Mouse (Mus musculus) MEL (cell line): Measurements from ENCODE around the gene Zfp637. TPM values are rescaled to one million over a fixed set of nuclear protein-coding genes. Genes with fewer than 3 reads are reported as not detected.

Experiments used
- DNase-seq: peaks from one replicate; pipeline ENCODE4 v3.0.0; 2011; ENCODE audit warnings: low read depth, low spot score
- H3K27ac ChIP-seq: 2 replicates; pipeline ENCODE4 v1.5.1; 2012; ENCODE audit warnings: low read depth, mild to moderate bottlenecking, control low read depth, low read length, moderate library complexity; ENCODE audit not compliant: control insufficient read depth
- H3K27me3 ChIP-seq, 2 experiments: fragments of 150-350 bp in 1 of 2; sonication (generic) in 1 of 2; 2 replicates each; pipeline ENCODE4 v1.6.1; 2012; ENCODE audit warnings: low read length in 2 of 2, mild to moderate bottlenecking in 2 of 2, improper control_type of control experiment in 1 of 2, moderate library complexity in 1 of 2; ENCODE audit not compliant: insufficient read depth in 2 of 2, control insufficient read depth in 1 of 2
- H3K36me3 ChIP-seq, 2 experiments: 2 replicates each; pipeline ENCODE4 v1.6.1; 2012 to 2014; ENCODE audit warnings: low read length in 2 of 2, improper control_type of control experiment in 1 of 2, inconsistent platforms in 1 of 2, mild to moderate bottlenecking in 1 of 2; ENCODE audit not compliant: insufficient read depth in 2 of 2, control insufficient read depth in 1 of 2
- H3K4me1 ChIP-seq, 2 experiments: fragments of 150-350 bp in 1 of 2; sonication (generic) in 1 of 2; 2 replicates each; pipeline ENCODE4 v1.6.1; 2012; ENCODE audit warnings: low read length in 2 of 2, improper control_type of control experiment in 1 of 2, mild to moderate bottlenecking in 1 of 2; ENCODE audit not compliant: insufficient read depth in 2 of 2, control insufficient read depth in 1 of 2
- H3K4me3 ChIP-seq, 2 experiments: fragments of 150-350 bp in 1 of 2; sonication (generic) in 1 of 2; 2 replicates each; pipeline ENCODE4 v1.5.1; 2012; ENCODE audit warnings: low read depth in 2 of 2, low read length in 2 of 2, mild to moderate bottlenecking in 2 of 2, moderate library complexity in 2 of 2, control low read depth in 1 of 2, improper control_type of control experiment in 1 of 2; ENCODE audit not compliant: control insufficient read depth in 1 of 2, insufficient read depth in 1 of 2
- H3K79me2 ChIP-seq: 2 replicates; pipeline ENCODE4 v1.6.1; 2012; ENCODE audit warnings: mild to moderate bottlenecking, low read length, moderate library complexity; ENCODE audit not compliant: control insufficient read depth, poor library complexity, insufficient read depth
- H3K9ac ChIP-seq: 2 replicates; pipeline ENCODE4 v1.6.1; 2012; ENCODE audit warnings: low read depth, mild to moderate bottlenecking, control low read depth, low read length, moderate library complexity; ENCODE audit not compliant: control insufficient read depth, poor library complexity, severe bottlenecking
- H3K9me3 ChIP-seq: fragments of 150-350 bp; sonication (generic); replicated peaks from 2 replicates; pipeline ENCODE4 v1.6.1; 2012; ENCODE audit warnings: mild to moderate bottlenecking, low read length, improper control_type of control experiment, moderate library complexity; ENCODE audit not compliant: insufficient read depth
- BHLHE40 ChIP-seq: IDR thresholded peaks from 2 replicates; pipeline ENCODE4 v1.6.1; 2012; ENCODE audit warnings: low read depth, mild to moderate bottlenecking, inconsistent platforms, low read length, improper control_type of control experiment, borderline replicate concordance
- CHD1 ChIP-seq: IDR thresholded peaks from 2 replicates; pipeline ENCODE4 v1.6.1; 2012; ENCODE audit warnings: low read depth, mild to moderate bottlenecking, inconsistent platforms, low read length, improper control_type of control experiment
- CTCF ChIP-seq, 3 experiments: IDR thresholded peaks in 2 of 3; conservative IDR thresholded peaks in 1 of 3; 2 replicates each; pipeline ENCODE4 v1.5.1; 2011 to 2012; ENCODE audit warnings: low read length in 3 of 3, low read depth in 2 of 3, mild to moderate bottlenecking in 2 of 3, improper control_type of control experiment in 1 of 3, inconsistent platforms in 1 of 3, mixed read lengths in 1 of 3, moderate library complexity in 1 of 3; ENCODE audit not compliant: control insufficient read depth in 1 of 3, insufficient read depth in 1 of 3, poor library complexity in 1 of 3, severe bottlenecking in 1 of 3
- E2F4 ChIP-seq: IDR thresholded peaks from 2 replicates; pipeline ENCODE4 v1.6.1; 2011; ENCODE audit warnings: low read depth, low read length, improper control_type of control experiment, borderline replicate concordance
- ETS1 ChIP-seq: IDR thresholded peaks from 2 replicates; pipeline ENCODE4 v1.6.1; 2012; ENCODE audit warnings: low read depth, mild to moderate bottlenecking, inconsistent platforms, low read length, improper control_type of control experiment, moderate library complexity
- GABPA ChIP-seq: IDR thresholded peaks from 2 replicates; pipeline ENCODE4 v1.6.1; 2012; ENCODE audit warnings: low read depth, mild to moderate bottlenecking, inconsistent platforms, low read length, improper control_type of control experiment, moderate library complexity
- HCFC1 ChIP-seq: IDR thresholded peaks from 2 replicates; pipeline ENCODE4 v1.6.1; 2012; ENCODE audit warnings: low read depth, mild to moderate bottlenecking, inconsistent platforms, low read length, improper control_type of control experiment, moderate library complexity
- JUND ChIP-seq: IDR thresholded peaks from 2 replicates; pipeline ENCODE4 v1.6.1; 2011; ENCODE audit warnings: low read depth, mild to moderate bottlenecking, improper control_type of control experiment, low read length
- MAX ChIP-seq: IDR thresholded peaks from 2 replicates; pipeline ENCODE4 v1.6.1; 2011; ENCODE audit warnings: low read length, improper control_type of control experiment
- MEF2A ChIP-seq: IDR thresholded peaks from 2 replicates; pipeline ENCODE4 v1.6.1; 2014; ENCODE audit warnings: low read depth, mild to moderate bottlenecking, inconsistent platforms, low read length, improper control_type of control experiment; ENCODE audit not compliant: poor library complexity, insufficient replicate concordance, severe bottlenecking; ENCODE audit errors: extremely low read depth
- MYC ChIP-seq: IDR thresholded peaks from 2 replicates; pipeline ENCODE4 v1.6.1; 2011; ENCODE audit warnings: low read depth, mild to moderate bottlenecking, low read length, improper control_type of control experiment, moderate library complexity
- NELFE ChIP-seq: IDR thresholded peaks from 2 replicates; pipeline ENCODE4 v1.6.1; 2011; ENCODE audit warnings: low read depth, low read length, improper control_type of control experiment
- NRF1 ChIP-seq: IDR thresholded peaks from 2 replicates; pipeline ENCODE4 v1.6.1; 2014; ENCODE audit warnings: low read depth, mild to moderate bottlenecking, inconsistent platforms, low read length, improper control_type of control experiment, moderate library complexity; ENCODE audit not compliant: poor library complexity, insufficient read depth, severe bottlenecking
- POLR2AphosphoS5 ChIP-seq: IDR thresholded peaks from 2 replicates; pipeline ENCODE4 v1.6.1; 2012; ENCODE audit warnings: low read depth, borderline replicate concordance, mild to moderate bottlenecking, inconsistent platforms, low read length, moderate library complexity, mixed read lengths
- RAD21 ChIP-seq: IDR thresholded peaks from 2 replicates; pipeline ENCODE4 v1.6.1; 2011; ENCODE audit warnings: mild to moderate bottlenecking, low read depth, low read length, improper control_type of control experiment
- RCOR1 ChIP-seq: IDR thresholded peaks from 2 replicates; pipeline ENCODE4 v1.6.1; 2012; ENCODE audit warnings: low read depth, mild to moderate bottlenecking, inconsistent platforms, low read length, improper control_type of control experiment
- SIN3A ChIP-seq: IDR thresholded peaks from 2 replicates; pipeline ENCODE4 v1.6.1; 2012; ENCODE audit warnings: low read length, improper control_type of control experiment, inconsistent platforms
- SMC3 ChIP-seq: IDR thresholded peaks from 2 replicates; pipeline ENCODE4 v1.6.1; 2011; ENCODE audit warnings: low read depth, low read length, improper control_type of control experiment
- TAL1 ChIP-seq: IDR thresholded peaks from 2 replicates; pipeline ENCODE4 v1.6.1; 2012; ENCODE audit warnings: mild to moderate bottlenecking, inconsistent platforms, low read length, moderate library complexity, mixed read lengths
- TBP ChIP-seq: IDR thresholded peaks from 2 replicates; pipeline ENCODE4 v1.8.0; 2011; ENCODE audit warnings: low read depth, low read length, improper control_type of control experiment
- UBTF ChIP-seq: IDR thresholded peaks from 2 replicates; pipeline ENCODE4 v1.6.1; 2012; ENCODE audit warnings: low read depth, mild to moderate bottlenecking, inconsistent platforms, low read length, improper control_type of control experiment, moderate library complexity, borderline replicate concordance; ENCODE audit not compliant: insufficient read depth
- USF2 ChIP-seq, 2 experiments: IDR thresholded peaks; 2 replicates each; pipeline ENCODE4 v1.6.1; 2011 to 2012; ENCODE audit warnings: improper control_type of control experiment in 2 of 2, low read length in 2 of 2, borderline replicate concordance in 1 of 2, inconsistent platforms in 1 of 2, low read depth in 1 of 2, mild to moderate bottlenecking in 1 of 2; ENCODE audit not compliant: insufficient read depth in 1 of 2
- ZC3H11A ChIP-seq: IDR thresholded peaks from 2 replicates; pipeline ENCODE4 v1.6.1; 2012; ENCODE audit warnings: low read depth, mild to moderate bottlenecking, inconsistent platforms, low read length, improper control_type of control experiment
- ZMIZ1 ChIP-seq: IDR thresholded peaks from 2 replicates; pipeline ENCODE4 v1.6.1; 2012; ENCODE audit warnings: low read depth, mild to moderate bottlenecking, inconsistent platforms, low read length, improper control_type of control experiment, moderate library complexity
- ZNF384 ChIP-seq: IDR thresholded peaks from 2 replicates; pipeline ENCODE4 v1.6.1; 2012; ENCODE audit warnings: low read depth, mild to moderate bottlenecking, inconsistent platforms, low read length, improper control_type of control experiment
- polyA plus RNA-seq, 2 experiments: library from polyadenylated mRNA; stranded (reverse) in 1 of 2; unstranded in 1 of 2; fragments of >175 nt in 1 of 2; fragments of >200 nt in 1 of 2; gene quantifications; 2 replicates each; pipeline versions ENCODE4 v1.2.1 to v1.2.4; 2012; ENCODE audit warnings: low replicate concordance in 2 of 2, low read depth in 1 of 2; ENCODE audit not compliant: insufficient read length in 2 of 2, insufficient read depth in 1 of 2, missing spikeins in 1 of 2
- total RNA-seq: library from RNA; depleted of rRNA; stranded (reverse); fragments of 300-350 nt; gene quantifications from 2 replicates; pipeline ENCODE4 v1.2.3, GENCODE M21; 2012

Gene Zfp637
- total and polyA plus RNA-seq, 3 experiments = 52.4 to 53.8 TPM; not detected in 1

DNA sequence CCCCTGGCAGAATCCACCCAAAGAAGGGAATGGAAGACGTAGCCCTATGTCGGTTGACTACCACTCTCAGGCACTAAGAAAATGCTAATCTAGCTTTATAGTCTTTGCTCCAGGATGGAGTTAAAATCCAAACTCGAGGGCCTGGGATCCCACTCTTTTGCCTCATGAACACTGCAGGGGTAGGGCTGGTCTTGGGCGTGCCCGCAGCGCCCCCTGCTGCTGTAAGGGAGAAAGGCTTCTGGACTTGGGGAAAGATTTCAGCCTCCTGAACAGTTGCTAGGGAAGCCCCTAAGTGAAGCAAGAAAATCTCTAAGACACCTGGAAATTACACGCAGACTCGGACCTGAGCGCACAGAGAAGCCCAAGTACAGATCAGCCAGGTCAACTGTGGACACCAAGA lies 12.7 kb upstream of the Zfp637 start:
- H3K27me3 ChIP-seq = peaks cover 0 to 3% of the 10 kb centered on the region in 2 experiments; a peak in 3 of 4 replicates
- H3K4me3 ChIP-seq = no peak overlapping the region
- H3K4me1 ChIP-seq = no peaks in the 10 kb centered on the region
- no peaks in the 10 kb centered on the region for H3K79me2 ChIP-seq
- TF ChIP-seq RCOR1 = no peak
- peak; percentile 73 for TF ChIP-seq RAD21
- peak; percentile 12; the same call in 1 of the 2 replicates for TF ChIP-seq ZC3H11A
- peak; percentile 84 to 94 (median 87) for TF ChIP-seq CTCF (IDR thresholded peaks at IDR 0.05 in 2 of 3, conservative IDR thresholded peaks at IDR 0.05 in 1 of 3; ENCODE audit: control insufficient read depth in 1 of 3, insufficient read depth in 1 of 3, low read depth in 2 of 3, low read length in 3 of 3, poor library complexity in 1 of 3, severe bottlenecking in 1 of 3)
- TF ChIP-seq TBP = no peak
- TF ChIP-seq SMC3 = peak; percentile 53; the same call in 1 of the 2 replicates
- no peak overlapping the region for H3K9ac ChIP-seq
- peak; percentile 71 for DNase-seq
- H3K27ac ChIP-seq = no peak overlapping the region
- H3K9me3 ChIP-seq = no peaks in the 10 kb centered on the region
- H3K36me3 ChIP-seq = no peaks in the 10 kb centered on the region

DNA sequence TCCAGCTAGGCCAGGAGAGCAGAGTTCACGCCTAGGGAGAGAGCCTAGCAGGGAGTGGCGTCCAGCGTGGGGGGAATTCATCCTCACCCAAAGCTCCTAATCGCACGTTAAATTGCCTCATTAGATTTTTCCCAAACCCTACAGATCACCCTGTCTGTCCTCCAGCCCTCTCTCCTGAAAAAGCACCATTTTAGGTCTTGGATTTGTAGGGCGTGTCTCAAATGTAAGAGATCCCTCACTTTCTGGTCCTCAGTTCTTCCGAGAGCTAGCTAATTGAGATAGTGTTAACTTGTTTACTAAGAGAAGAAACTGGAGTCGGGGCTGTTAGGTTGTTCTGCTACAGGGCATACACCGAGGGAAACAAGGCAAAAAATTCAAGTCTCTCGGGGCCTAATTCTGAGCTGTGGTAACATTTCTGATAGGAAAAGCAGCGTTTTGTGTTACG lies 553 bp downstream of the Zfp637 start:
- H3K4me1 ChIP-seq = peaks cover 20 to 25% of the 10 kb centered on the region in 2 experiments
- peak; percentile 66 for DNase-seq
- H3K9me3 ChIP-seq = no peaks in the 10 kb centered on the region

GRCm38 (mm10) chr6:117844597-117844996 lies 3.6 kb downstream of the Zfp637 start:
- Histone ChIP-seq H3K27me3 (no peaks in the 10 kb centered on the region), H3K27ac (peak overlapping the region; percentile 94), H3K4me1 (peaks cover 20 to 25% of the 10 kb centered on the region in 2 experiments), H3K79me2 (peaks cover 7% of the 10 kb centered on the region), H3K36me3 (peaks cover 8 to 40% of the 10 kb centered on the region in 2 experiments; a peak in 3 of 4 replicates), H3K9me3 (no peaks in the 10 kb centered on the region), H3K9ac (peak overlapping the region; percentile 0; the same call in 1 of the 2 replicates), H3K4me3 (0 out of 4 replicates have a peak overlapping the region, but pooled peaks of 1 of the 2 experiments have one; percentile 4)
- peak; percentile 79 for DNase-seq
- TF ChIP-seq CTCF (IDR thresholded peaks at IDR 0.05 in 2 of 3, conservative IDR thresholded peaks at IDR 0.05 in 1 of 3; ENCODE audit: control insufficient read depth in 1 of 3, insufficient read depth in 1 of 3, low read depth in 2 of 3, low read length in 3 of 3, poor library complexity in 1 of 3, severe bottlenecking in 1 of 3) = no peak
- 0 out of 2 replicates have a peak, but pooled peaks have one; percentile 22 for TF ChIP-seq MAX
- TF ChIP-seq CHD1 = no peak
- peak; percentile 45; the same call in 1 of the 2 replicates for TF ChIP-seq BHLHE40
- TF ChIP-seq TAL1 = no peak; the same call in 1 of the 2 replicates
- TF ChIP-seq ZNF384 = no peak
- TF ChIP-seq NRF1 = peak; percentile 22; the same call in 1 of the 2 replicates
- no peak for TF ChIP-seq GABPA
- peak; percentile 57 for TF ChIP-seq RCOR1
- TF ChIP-seq HCFC1 = peak; percentile 61; the same call in 1 of the 2 replicates
- peak; percentile 82 for TF ChIP-seq ETS1
- no peak for TF ChIP-seq NELFE
- no peak for TF ChIP-seq POLR2AphosphoS5
- no peak for TF ChIP-seq JUND
- 0 out of 2 replicates have a peak, but pooled peaks have one; percentile 44 for TF ChIP-seq MYC

More for the DNA sequence above, 553 bp downstream of the Zfp637 start:
- H3K4me3 ChIP-seq = peak overlapping the region; percentile 64 to 86
- peaks cover 7% of the 10 kb centered on the region for H3K79me2 ChIP-seq
- H3K36me3 ChIP-seq = peaks cover 8 to 38% of the 10 kb centered on the region in 2 experiments; a peak in 3 of 4 replicates
- H3K27me3 ChIP-seq = no peaks in the 10 kb centered on the region
- H3K9ac ChIP-seq = peak overlapping the region; percentile 86
- peak overlapping the region; percentile 58 for H3K27ac ChIP-seq
- TF ChIP-seq USF2 (IDR thresholded peaks at IDR 0.05; ENCODE audit: borderline replicate concordance in 1 of 2, insufficient read depth in 1 of 2, low read depth in 1 of 2, low read length in 2 of 2) = no peak
- TF ChIP-seq POLR2AphosphoS5 = no peak
- no peak for TF ChIP-seq SMC3
- no peak; the same call in 1 of the 2 replicates for TF ChIP-seq NELFE
- TF ChIP-seq MEF2A = no peak
- TF ChIP-seq ZMIZ1 = no peak; the same call in 1 of the 2 replicates
- TF ChIP-seq E2F4 = no peak
- peak; percentile 49 for TF ChIP-seq SIN3A
- peak; percentile 74; the same call in 1 of the 2 replicates for TF ChIP-seq CHD1
- TF ChIP-seq MAX = no peak
- TF ChIP-seq UBTF = no peak
- no peak for TF ChIP-seq NRF1
- no peak for TF ChIP-seq ZC3H11A
- TF ChIP-seq, all 39 proteins: peak for 2
